Mouse (Mus musculus) heart, postnatal 0 days (tissue): Measurements from ENCODE around the gene Pigr.

Source experiments
- CTCF ChIP-seq: IDR thresholded peaks from 2 replicates; pipeline ENCODE4 v1.5.1; 2016; ENCODE audit warnings: antibody characterized with exemption, control low read depth, low read depth
- EP300 ChIP-seq: IDR thresholded peaks from 2 replicates; pipeline ENCODE4 v1.6.1; 2016; ENCODE audit warnings: antibody characterized with exemption, low read depth

DNA sequence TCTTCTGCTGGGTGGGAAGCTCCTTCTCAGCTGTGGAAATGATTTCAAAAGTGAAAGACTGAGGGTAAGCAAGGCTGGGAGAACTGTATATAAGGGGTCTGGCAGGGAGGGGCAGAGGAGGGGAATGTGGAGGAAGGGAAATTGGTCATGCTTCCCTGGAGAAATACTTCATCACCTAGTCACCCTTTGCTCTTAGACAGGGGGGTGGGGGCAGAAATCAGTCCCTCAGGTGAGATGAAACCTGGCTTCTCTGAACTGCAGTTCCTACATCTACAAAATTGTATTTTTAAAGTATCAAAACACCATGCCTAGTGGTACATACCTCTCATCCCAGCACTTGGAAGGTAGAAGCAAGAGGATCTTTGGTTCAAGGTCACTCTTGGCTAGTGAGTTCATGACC is 60.9 kb downstream of the Pigr start, which contains the start of gene Il24:
- TF ChIP-seq CTCF (no peak), EP300 (no peak)
